Mouse (Mus musculus) spleen, postnatal 36 days (tissue): ENCODE data around the gene Myom1.

Experiments
- DNase-seq, 2 experiments: peaks; one replicate each; pipeline ENCODE4 v3.0.0; 2022; ENCODE audit warnings: low spot score in 2 of 2, mixed read lengths in 1 of 2

Myom1 gene

DNA sequence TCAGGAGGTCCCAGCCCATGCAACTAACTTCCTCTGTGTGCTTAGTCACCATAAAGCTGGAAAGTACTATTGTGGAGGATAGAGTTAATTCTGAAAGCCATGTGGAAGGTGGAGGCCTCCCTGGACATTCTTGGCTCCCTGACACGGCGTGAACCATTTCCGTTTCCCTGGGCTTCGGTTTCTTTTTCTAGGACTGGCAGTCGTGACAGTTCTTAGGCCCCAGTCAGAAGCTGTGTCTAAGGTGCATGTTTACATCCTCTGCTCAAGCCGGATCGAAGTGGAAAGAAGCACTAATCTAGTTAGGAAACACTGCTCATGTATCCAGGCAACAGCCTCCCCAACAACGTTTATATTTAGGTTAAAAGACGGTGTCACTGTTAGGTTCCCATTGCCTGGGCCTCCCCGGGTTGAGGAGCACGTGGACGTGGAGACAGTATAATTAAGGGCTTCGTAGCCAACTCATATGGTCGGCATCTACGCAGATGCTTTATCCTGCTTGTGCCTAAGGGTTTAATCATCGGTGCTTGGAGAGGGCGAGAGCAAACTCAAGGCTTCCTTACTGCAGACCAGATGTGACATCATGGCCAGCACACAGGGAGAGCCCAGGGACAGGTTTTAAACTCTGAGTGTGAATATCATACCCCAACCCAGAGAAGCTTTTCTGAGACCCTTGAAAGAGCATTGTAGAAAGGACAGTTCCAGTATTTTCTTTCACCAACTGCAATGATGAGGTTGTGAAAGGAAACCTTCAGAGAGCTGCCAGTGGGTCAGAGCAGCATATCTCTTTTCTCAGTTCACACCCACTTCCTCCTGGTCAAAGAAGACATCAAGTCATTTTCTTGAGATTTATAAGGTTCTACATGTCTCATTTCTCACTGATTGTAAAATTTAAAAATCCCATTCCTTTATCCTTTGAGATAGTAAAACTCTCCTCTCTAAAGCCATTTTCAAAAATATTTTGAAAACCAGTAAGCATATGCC is 100.4 kb downstream of the Myom1 start:
- DNase-seq, result no peak

DNA sequence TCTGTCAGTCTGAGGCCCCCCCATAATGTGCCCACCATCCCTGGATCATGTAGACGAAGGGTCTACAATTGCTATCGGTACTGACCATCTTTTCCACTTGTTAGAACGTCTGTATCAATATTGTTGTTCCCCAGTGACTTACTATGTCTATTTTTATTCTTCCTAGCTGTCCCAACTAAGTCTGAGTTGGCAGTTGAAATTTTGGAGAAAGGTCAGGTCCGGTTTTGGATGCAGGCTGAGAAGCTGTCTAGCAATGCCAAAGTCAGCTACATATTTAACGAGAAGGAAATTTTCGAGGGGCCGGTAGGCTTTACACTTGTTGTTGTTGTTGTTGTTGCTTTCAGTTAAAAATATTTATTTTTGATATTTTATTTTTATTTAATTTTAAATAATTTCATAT is 102.9 kb downstream of the Myom1 start:
- DNase-seq, result no peak

DNA sequence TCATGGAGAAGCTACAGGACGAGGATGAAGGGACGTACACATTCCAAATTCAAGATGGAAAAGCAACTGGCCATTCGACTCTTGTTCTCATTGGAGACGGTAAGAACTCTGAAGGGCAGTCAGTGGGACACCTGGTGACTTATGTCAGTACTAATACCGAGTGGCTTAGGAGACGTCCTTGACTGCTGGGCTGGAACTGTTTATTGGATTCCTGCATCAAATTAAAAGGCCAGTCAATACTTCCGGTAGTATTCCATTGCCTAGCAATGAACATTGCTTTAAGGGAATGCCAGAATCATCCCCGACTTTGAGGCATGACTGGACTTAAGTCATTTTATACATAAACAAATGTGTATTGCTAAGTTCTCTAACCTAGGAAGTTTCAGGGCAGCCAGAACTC is 103.8 kb downstream of the Myom1 start:
- DNase-seq, result no peak

DNA sequence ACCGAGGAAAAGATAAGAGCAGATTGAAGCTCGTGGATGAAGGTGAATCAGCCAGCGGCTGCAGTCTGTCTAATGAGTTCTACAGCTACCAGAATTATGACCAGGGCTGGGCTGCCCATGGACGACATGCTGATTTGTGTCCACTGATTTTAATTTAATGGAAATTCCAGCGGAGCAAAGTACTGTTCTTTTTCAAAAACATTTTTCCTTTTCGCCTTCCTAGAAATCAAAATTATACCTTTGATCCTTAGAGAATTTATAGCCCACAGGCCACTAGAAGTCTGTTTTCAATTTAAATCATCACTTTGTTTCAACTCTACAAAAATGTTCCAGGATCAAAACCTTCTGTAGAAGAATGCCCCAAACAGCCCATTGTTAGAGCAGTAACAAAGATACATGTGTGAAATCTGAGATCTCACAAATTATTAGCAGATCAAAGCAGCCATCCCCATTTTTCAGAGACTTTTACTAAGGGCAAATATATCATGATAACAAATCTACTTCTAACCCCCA is 108.4 kb downstream of the Myom1 start:
- DNase-seq, result no peak

DNA sequence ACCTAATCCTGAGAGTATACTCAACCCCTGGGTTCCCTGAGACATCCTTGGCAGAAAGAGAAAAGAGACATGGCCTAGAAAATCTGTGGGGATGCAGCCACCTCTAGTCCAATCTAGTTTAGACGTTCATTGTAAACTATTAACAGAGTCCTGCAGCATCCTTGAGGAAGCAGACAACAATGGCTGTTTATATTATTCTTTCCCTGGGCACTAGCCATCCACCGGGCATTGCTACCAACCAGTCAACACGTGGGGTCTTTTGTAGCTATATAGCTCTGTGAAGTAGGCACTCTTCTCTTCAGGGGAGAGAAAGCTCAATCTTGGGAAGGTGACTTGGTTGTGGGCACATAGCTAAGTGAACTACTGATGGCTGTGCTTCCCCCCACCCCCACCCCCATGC is 110.3 kb downstream of the Myom1 start:
- DNase-seq, result no peak

DNA sequence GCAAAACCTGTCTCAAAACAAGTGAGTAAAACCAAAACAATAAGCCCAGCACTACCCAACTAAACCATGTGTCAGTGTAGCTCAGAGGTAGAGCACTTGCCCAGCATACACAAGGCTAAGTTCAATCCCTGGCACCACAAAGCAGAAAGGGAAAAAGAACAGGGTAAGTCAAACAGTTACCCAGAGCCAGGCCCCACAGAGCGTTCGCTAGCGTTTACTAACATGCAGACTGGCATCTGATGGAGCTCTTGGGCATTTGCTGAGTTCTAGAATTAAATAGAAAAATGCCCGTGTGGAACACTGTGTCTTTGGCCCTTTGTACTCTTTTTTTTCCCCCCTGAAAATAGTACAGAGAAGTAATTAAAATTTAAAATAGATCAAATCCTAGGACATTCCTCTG is 111.8 kb downstream of the Myom1 start:
- DNase-seq, result no peak

DNA sequence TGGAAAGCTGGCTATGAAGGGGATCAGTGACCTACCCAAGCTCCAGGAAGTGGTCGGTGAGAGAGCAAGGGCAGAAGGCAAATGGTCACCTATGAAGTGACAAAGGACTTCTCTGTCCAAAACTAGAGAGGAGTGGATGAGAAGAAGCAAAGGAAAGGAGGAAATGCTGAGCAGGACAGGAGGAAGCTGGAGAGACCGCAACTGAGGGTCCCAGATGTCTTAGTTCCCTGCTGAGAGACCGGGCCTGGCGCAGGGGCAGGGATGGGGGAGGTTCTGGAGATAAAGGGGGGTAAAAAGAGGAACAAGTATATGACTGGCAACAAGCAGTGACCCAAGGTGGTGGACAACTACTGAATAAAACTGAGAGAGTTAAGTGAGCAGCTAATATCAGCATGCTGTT is 115.5 kb downstream of the Myom1 start:
- no peak for DNase-seq

DNA sequence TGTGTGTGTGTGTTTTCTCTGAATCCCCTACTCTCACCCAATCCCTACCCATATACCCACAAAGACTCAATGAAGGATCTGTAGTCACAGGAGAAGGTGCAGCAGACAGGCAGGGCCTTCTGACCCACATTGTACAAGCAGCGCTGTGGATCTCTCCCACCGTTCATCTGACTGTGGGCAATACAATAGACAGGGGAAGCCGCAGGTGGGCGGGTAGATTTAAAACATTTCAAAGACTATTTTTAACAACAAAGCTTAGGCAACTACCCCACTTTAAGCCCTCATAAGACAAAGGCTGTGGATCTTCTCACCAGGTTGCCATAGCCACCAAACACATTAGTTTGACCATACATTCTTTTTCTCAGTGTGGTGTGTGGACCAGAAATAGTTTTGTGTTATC is 116.2 kb downstream of the Myom1 start:
- no peak for DNase-seq

DNA sequence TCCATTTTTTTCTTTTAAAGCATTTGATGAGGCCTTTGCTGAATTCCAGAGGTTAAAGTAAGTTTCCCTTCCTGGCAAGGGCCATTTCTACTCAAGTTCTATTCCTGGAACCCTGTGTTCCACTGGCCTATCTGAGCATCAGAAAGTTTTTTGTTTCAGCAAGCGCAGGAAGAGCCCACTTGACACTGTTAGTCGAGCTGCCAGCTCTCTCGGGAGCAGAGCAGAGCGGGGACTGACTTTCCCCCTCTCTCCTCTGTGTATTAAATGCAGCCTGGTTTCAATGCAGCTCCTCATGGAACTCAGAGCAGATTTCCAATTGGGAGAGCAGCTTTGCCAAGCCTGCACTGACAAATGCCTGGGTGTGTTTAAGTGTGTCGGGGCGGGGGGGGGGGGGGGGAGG is 118.2 kb downstream of the Myom1 start:
- no peak for DNase-seq

DNA sequence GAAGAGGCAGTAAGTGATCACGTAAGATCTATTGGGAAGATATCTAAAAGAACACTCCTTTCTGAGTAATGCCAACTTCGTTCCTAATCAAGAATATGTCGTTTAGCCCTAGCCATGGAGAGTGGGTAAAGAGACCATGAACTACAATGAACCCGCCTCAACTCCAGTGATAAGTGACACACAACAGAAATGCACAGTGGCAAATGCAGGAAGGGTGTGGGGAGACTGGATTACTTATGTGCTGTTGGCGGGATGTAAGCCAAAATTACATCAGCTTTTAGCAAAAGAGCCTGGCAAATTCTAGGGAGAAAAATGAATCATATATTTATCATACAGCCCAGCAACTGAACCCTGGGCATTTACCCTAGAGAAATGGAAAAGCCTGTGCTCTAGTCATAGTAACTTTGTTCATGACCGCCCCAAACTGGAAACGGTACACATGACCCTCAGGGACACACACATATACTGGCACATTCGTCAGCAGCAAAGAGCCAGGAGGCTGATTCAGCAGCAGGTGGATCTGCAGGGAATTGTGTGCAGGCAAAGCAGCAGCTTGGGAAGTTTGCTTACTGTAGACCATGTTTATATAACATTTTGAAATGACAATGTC is 121.7 kb downstream of the Myom1 start:
- no peak for DNase-seq

DNA sequence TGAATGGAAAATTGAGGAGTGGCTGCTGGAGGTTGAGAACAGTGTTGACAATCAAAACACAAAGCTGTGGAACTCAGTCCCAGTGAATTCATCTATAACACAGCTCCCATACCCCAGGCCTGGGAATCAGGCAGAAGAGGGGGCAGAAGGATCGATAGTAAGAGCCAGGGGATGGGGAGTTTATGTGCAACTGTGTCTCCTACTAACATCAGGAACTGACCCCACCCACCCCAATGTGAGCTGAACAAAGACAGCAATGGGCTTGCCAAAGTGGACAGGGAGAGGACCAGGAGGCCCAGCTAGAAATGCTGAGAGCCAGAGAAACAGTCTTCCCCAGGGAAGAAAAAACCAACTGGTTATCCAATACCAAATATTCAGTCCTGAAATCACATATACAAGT is 122.2 kb downstream of the Myom1 start:
- no peak for DNase-seq

DNA sequence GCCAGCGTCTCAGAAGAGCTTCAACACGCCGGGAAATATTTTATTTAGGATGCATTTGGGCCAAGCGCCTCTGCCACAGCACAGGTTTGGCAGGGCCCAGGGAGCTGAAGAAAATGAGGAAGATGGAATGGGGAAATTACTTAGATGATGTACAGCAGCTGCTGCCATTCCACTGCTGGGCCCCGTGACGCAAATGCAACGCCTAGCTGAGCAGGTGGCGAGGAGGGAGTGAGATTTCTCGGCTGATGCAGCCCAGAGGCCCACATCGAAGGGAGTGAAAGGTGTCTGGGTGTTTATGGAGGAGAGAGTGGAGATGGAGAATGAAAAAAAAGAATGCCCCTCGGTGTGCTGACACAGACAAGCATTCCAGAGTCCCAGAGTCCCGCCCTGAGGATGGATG is 123.1 kb downstream of the Myom1 start:
- peak; percentile 52 to 56 for DNase-seq

DNA sequence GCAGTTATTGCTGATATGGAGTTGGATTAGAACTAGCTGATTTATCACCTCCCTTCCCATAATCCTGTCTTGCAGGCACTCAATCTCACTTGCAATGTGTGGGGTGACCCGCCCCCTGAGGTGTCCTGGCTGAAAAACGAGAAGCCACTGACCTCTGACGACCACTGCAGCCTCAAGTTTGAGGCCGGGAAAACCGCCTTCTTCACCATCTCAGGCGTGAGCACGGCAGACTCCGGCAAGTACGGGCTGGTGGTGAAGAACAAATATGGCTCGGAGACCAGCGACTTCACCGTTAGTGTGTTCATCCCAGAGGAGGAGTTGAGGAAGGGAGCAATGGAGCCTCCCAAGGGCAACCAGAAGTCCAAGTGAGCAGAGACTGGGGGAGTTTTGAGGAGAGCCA is 123.6 kb downstream of the Myom1 start:
- no peak for DNase-seq

DNA sequence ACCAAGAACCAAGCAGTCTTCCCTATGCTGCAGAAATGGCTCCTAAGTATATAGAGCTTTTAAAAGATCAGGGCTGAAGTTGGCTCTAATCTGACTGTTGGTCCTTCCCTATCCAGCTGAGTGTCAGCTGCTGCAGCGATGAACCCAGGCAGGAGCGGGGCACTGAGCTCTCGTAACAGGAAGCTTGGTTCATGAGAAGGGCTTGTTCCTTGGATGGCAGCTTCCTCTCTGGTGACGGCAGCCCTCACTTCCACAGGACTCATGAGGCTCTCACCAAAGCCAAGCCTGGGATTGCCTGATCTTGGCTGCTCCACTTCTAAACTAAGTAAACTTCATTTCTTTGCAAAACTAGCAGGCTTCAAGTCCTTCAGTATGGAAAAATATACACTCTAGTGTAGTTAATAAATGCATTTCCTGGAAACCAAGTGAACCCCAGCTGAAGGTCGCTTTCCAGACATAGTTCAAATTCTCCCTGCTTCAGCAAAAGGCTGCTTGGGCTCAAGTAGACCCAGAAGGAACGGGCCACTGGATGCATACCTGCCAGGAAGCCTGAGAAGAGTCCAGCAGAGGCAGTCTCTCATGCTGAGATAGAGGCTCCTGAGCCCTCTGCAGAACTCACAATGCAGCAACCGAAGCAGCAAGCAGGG is 125.2 kb downstream of the Myom1 start:
- DNase-seq, result no peak

DNA sequence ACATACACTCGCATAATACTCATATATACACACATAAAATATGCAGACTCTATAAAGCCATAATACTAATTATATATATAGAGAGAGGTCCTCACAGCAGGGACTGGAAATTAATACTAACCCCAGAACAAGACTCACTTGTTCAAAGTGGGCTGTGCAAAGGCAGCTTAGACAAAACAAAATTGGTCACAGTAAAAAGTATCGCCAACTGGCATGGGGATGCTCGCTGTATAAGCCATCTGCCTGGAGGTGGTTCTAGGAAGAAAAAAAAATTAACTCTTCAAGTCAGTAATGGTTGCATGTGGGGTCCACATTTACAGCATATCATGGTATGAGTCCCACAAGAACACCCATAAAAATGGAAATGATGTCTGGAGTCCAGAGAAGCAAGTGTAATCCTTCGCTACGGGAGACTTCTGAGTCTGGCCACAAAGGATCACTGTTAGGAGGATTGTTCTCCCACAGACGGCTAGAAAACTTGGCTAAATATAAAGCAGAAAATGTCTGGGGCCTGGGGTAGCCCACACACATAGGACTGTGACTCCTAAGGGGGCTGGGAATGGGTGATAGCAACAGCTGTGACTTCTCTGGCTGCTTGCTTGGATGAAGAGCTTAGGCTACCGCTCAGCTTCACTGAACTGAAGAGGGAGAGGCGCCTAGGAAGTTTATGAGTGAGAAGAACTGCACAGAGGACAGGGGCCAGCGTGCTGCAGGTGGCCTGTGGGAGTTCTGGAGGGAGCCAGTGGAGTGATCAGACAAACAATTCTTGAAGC is 127.2 kb downstream of the Myom1 start:
- DNase-seq, result no peak

DNA sequence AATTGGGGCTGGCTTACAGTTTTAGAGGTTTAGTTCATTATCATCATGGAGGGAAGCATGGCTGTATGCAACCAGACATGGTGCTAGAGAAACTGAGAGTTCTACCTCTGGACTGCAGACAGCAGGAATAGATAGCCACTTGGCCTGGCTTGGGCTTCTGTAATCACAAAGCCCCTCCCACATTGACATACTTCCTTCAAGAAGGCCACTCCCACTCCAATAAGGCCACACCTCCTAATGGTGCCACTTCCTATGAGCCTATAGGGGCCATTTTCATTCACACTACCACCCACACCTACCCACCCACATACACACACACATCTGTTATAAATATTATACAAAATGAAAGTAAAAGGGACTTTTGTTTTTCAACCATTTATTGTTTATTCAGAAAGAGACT is 129.8 kb downstream of the Myom1 start:
- DNase-seq, result no peak

DNA sequence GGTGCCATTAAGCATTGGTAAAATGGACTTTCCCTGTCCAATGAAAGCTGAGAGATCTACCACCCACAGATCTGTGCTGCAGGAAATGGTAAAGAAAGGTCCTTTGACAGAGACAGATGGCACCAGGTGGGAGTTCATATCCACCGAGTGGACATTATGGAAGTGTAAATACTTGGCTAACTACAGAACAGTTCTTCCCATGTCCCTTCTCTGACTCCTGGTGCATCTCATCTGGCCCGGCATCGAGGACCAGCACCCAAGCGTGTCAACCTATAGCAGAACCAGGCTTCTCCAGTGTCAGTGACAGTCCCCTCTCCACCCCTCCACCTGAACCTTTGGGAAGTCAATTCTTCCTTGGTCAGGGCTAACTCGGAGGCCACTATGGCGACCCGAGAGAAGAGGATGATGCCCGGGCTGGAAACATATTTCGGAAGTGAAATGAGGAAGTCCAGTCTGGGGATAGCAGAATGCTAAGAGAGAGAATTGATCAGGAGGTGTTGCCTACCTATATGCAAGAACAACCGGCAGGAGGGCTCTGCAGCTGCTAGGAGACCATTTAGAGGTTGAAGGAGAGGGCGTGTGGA is 130.5 kb downstream of the Myom1 start:
- DNase-seq, result no peak

DNA sequence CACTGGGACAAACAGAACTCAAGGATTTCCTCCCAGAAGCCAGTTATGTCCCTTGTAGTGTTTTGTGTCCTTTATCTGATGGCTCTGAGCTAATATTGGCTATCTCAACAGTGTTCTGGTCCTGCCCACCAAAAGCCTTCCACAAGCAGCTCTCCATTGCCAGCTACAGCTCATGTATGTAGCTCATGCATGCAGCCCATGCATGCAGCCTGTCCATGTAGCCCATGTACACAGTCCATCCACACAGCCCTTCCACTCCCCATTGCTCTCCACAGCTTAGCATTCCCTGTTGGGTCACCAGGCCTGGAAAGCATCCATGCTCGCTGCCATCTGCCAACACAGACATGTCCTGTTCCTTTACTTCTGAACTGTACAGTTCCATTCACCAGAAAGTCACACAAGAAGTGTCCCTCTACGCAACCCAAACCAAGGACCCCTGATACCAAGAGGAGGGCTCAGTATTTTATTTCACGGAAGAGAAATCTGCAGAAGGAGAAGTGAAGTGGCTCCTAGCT is 132.1 kb downstream of the Myom1 start:
- DNase-seq, result no peak

DNA sequence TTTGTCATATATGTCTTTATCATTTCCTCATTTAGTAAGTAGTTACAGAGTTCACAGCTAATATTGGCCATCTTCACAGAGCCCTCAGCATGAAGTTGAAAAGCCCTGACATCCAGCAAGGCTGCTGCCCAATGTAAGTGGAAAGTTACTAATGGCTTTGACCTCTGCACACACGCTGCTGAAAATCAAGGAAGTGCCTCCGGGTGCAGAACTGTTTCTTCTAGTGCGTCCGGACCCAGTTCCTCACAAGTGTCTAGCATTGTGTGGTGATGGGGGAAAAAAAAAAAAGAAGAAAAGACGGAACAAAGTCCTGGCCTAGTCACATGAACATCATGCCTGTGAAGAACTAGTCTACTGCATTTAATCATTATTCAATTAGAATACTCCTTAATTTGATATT is 132.7 kb downstream of the Myom1 start:
- DNase-seq, result peak; percentile 35 to 51

DNA sequence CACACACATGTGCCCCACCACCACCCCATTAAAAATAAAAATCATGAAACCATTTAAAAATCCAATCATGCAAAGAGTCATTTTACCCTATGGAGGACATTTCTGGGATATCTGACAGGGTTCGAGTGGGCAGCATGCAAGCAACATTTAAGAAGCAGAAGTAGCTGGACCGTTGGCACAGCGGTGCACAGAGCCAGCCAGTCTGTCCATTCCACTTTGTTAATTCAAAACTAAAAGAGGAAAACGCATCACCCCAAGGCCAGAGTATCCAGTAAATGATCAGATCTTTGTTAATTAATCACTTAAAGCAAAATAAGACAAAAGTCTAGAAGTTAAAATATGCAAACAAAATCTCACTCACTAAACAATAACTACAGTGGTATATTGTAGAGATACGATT is 133.4 kb downstream of the Myom1 start:
- no peak for DNase-seq
